Mouse (Mus musculus): ENCODE results near the gene Kcnmb1.

Gene Kcnmb1

DNA sequence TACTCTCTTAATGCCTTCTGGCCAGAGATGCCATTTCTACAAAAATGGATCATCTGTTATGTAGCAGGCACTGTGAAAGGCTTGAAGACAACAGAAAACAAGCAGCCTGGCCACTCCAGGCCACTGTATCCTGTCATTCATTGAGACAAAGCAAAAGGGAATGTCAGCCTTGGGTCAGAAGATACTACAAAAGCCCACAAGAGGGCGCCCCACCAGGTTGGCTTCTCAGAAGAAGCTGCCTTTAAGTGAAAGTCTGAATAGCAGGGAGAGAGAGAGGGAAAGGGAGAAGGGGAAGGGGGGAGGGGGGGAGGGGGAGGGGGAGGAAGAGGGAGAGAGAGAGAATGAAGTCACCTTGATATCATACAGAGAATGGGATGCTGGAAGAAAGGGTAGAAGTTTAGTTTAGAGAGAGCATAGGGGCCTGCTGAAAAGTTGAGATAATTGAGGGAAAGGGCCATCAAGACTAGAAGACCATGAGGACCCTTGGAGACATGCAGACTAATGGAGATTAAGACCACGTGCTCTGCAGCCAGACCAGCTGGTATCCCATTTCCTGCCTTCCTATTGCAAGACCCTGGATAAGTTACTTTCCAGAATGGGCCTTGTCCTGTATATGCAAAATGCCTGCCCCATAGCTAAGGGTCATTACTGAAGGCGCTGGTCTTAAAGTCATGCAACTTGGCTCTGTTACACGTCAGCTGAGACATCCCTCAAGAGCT is 18.6 kb upstream of the Kcnmb1 start:
- no peak for DNase-seq (ENCODE audit: low read depth, low spot score)

DNA sequence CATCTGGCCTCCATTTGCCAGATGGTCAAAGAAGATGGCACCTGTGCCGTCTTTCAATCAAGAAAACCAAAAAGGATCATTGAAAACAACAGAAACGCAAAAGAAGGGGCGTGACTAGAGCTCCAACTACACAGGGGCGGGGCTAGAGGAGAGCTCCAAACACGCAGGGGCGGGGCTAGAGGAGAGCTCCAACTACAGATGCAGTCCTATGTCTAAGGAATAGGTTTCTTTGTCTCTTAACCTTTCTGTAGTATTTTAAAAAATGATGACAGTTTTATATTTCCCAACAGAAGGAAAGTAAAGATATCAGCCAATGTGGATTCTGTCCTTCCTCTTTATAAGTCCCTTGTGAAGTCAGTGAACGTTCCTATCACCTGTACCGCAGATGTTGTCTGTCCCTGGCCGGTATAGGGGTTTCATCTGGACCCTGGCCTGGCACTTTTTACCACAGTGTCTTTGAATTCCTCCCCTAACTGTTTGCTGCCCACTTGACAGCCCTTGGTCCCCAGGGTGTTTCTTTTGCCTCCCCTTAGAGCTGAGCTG is 18.0 kb upstream of the Kcnmb1 start:
- DNase-seq (ENCODE audit: low read depth, low spot score) = no peak

DNA sequence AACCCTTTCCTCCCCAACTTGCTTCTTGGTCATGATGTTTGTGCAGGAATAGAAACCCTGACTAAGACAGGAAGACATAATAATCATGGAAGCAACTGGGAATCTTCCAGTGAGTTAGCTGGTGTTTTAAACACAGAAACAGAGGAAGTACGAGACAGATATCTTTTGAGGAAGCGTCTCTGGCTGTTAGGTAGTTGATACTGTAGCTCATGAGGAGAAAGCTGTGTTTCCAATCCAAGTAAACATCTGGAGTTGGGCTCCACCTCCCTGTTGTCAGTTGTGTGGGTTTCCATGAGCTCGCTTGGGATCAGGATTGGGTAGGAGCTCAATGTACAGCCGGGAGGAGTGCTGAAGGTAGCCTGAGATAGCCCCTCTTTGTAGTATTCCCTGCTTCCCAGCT is 16.3 kb upstream of the Kcnmb1 start:
- no peak for DNase-seq (ENCODE audit: low read depth, low spot score)

DNA sequence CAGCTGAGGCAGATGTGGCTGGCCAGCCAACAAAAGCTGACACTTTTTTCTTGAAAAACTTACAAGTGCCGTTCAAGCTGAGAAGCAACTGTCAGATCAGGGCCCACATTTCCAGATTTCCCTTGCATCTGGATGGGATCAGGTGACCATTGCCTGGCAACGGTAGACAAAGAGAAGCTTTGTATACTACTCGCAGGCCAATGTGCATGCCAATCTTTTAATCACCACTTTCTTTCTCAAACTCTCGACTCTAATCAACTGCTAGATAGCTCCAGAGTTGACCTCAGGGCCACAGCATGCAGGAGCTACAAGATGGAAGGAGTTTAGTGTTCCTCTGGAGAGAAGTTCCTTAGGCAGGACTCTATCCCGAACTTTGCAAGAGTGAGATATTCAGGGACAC is 11.7 kb upstream of the Kcnmb1 start:
- no peak for DNase-seq (ENCODE audit: low read depth, low spot score)

DNA sequence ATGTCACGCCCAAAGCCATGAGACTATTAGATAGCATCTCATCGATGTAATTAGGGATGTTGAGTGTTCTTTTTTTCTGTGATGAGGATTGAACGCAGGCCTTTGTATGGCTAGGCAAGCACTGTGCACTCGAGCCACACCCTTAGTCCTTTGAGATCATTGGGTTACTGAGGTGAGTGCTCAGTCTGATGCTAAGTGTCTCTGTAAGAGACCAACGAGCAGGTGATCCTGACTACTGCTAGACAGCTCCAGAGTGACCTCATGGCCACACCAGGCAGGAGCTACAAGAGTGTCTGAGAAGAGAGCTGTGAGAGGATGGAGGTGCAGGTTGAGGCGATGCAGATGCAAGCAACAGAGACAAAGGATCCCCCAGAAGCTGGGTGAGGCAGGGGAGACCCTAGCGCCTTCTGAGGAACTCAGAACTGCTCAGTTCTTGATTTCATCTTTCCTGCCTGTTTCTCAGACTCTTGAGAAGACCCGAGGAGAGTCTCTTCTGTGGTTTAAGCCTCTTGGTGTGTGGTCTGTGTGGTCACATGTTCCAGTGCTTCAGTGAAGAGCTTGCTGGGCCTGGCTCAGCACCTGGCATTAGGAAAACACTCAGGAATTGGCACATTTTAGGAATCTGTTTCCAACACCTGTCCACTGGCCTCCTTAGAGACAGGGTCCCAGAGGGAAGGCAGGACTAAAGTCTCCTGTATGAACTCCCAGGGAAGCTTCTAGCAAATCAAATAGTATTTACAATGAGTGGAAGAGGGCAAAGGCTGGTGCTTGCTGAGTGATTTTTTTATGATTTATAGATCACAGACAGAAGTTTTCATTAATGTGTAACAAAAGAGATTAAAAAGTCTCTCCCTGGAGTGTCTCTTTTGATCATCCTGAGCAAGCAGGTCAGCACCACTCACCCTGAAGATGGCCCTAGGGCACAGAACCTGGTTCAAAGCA is 10.9 kb upstream of the Kcnmb1 start:
- DNase-seq (ENCODE audit: low read depth, low spot score) = no peak

DNA sequence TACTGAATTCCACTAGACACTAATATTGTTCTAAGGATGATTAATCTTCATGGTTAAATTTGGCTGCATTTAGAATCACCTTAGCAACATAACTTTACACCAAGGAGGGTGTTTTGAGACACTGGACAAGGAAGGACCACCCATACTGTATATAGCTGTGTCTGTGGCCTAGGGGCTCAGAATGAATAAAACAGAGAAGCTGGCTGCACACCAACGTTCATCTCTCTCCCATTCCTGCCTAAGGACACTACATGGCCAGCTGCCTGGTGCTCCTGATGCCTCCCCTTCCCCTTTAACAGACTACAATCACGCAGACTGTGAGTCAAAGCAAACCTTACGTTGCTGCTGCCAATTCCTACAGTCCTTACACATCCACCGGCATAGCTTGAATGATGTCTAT is 6.8 kb upstream of the Kcnmb1 start:
- no peak for DNase-seq (ENCODE audit: low read depth, low spot score)

DNA sequence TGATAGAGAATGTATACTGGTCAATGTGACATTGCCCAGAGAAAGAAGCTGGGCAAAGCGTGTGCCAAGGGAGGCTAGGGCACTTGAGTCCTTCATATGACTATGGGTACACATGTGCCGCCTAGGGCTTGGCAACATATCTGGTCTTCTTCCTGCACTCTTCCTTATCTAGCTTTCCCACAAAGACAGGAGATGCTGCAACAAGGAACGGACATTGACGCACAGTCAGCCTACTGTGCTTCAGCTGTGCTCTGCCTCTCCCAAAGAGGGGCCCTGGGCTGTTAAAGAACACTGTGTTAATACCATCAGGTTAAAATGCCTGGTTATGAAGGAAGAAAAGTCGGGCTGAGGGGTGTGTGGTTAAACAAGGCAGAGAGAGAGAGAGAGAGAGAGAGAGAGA is 6.2 kb upstream of the Kcnmb1 start:
- DNase-seq (ENCODE audit: low read depth, low spot score) = no peak

DNA sequence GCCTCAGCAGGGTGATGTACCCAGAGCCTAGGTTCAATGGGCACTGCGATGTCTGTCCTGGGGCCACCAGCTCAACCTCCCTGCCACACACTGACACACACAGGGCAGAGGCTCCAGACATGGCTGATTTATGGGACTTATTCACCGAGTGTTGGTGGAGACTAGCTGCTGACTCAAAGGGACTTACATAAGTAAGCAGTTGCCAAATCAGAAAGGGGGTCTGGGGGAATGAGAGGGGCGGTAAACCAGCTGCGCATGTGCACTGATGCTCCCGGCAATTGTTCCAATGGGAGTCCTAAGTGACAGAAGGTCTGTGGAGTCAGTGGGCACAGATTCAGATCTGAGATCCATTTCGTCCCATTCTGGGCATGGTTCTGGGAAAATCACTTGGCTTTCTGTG is 5.2 kb upstream of the Kcnmb1 start:
- no peak for DNase-seq (ENCODE audit: low read depth, low spot score)

DNA sequence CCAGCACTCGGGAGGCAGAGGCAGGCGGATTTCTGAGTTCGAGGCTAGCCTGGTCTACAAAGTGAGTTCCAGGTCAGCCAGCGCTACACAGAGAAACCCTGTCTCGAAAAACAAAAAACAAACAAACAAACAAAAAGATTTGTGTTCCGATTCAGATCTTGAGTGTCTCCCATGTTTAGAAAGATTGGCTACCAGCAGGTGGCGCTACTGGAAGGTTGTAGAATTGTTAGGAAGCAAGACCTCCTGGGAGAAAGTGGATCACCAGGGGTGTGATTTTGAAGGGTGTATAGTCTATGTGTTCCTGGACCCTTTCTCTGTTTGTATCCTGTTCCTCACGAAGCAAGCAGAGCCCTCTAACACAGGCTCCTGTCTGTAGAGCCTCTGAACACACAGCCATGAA is 4.1 kb upstream of the Kcnmb1 start:
- no peak for DNase-seq (ENCODE audit: low read depth, low spot score)

DNA sequence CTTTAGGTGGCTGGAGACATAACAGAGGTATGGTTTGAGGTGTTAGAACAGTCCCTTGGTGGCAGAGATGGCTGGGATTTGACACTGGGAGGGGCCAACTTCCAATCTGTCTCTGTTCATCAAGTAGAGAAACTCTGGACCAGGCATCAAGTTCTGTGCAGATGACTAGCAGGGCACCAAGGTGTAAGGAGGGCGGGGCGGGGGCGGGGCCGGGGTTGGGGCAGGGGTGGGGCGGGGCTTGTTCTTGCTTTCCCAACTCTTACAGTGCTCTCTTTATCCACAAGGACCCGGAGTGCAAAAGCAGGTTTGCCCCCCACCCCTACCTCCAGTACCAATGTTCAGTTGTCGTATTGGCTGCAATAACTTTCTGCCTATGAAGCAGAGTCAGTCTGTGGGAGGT is 635 bp upstream of the Kcnmb1 start:
- DNase-seq (ENCODE audit: low read depth, low spot score) = no peak

DNA sequence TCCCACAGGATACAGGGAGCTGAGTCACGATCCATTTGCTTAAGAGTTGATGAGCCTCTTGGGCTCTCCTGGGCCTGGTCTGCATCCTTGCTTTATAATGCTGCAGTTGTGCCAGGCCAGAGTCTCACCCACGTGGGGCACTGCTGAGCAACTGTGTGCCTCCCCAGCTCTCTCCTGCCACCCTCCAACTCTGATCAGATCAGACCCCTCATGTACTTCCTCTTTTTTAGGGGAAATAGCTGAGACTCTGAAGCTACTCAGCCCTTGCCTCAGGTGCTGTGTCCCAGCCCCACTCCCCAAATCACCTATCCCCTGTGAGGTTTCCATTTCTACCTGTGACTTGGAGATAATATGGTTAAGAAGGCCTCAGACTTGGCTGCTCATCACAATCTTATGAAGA is 2.6 kb downstream of the Kcnmb1 start:
- DNase-seq (ENCODE audit: low read depth, low spot score) = no peak

DNA sequence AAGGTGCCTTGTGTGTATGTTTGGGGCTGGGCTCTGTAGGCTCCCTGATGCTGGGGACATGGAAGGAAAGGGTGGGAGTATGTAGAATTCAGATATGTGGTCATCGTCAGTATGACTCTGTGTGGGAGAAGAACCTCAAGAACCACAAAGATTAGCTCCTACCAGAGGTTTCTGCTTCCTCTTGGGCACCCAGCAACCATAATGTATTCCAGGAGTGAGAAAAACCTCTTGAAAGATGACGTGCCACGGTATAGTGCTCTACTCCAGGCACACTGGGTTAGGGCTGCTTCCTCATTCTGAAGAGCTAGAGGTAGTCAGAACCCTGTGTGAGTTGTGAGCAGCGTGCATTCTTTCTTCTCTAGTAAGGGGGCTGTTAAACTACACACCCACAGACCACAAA is 4.9 kb downstream of the Kcnmb1 start:
- DNase-seq (ENCODE audit: low read depth, low spot score) = no peak

DNA sequence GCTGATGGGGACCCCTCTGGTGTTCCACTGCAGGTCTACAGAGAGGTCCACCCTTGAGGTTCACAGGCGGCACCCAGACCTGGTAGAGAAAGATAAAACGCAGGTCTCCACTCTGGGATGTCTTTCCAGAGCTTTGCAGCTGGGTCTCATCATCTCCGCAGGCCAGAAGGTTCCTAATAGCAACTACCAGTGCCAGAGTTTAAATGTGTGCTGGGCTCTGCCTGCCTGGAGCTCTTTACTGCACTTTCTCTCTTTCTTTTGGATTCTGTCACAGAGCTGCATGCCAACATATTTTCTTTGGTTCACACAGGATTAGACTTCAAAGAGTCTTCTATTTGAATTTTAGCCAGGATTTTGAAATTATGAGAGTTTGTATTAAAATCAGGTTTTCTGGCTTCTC is 6.4 kb downstream of the Kcnmb1 start:
- no peak for DNase-seq (ENCODE audit: low read depth, low spot score)

DNA sequence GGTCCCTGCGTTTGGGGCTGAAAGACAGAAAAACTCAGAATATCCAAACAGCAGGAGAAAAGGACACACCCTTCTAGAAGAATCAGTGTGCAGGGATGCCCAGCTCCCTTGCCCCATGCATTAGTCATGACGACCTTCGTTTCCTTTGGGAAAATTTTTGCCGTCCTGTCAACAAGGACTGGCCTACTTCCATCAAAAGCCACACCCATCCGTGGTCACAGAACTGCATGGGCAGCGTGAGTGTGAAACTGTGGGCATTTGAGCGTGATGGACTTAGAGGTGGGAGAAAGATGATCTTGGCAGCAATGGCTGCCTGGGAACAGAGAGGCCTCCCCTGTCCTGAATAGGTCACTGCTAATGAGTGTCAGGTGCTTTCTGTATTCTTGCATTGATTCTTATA is 9.3 kb downstream of the Kcnmb1 start:
- no peak for DNase-seq (ENCODE audit: low read depth, low spot score)

DNA sequence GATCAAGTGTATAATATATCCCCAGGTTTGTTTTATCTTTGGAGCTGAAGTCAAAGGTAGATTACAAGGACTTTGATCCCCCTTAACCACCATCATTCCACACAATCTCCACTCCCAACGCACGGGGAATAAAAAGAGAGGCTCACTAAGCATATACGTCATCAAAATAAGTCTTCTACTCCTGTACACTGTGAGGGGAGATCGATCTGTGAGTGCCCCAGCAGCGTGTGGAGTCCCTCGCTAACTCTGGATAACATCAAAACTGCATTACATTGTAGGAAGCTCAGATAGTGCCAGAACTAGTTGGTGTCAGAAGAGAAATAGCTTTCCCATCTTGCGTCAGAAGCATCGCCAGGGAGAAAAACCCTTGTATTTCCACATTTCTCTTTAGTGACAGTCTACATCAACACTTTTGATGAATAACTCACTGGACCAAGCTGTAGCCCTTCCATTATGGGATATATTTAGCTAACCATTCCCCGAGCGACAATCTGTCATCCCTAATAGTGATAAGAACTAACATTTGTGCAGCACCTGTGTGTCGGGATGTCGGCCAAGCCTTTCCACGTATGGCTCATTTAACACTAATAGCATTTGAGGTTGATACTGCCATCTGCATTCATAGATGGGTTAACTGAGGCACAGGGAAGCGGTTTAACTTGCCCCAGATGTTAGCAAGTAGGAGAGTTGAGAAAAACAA is 11.7 kb downstream of the Kcnmb1 start:
- no peak for DNase-seq (ENCODE audit: low read depth, low spot score)

DNA sequence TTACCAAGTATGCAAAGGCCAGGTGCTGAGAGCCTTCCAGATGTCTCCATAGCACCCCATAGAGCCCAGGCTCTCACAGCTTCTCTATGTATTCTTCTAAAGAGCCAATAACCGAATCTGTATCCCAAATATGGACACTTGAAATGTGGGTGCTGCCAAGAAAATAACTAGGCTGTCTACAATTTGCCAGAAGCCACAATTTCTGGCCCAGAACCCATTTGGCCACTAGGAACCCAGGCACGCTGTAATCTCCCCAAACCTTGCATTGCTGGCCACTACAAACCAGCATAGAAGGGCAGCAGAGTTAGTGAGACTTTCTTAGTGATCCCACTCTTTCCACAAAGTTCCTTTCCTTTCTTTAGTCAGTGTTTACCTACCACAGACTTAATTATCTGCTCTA is 12.3 kb downstream of the Kcnmb1 start:
- no peak for DNase-seq (ENCODE audit: low read depth, low spot score)

DNA sequence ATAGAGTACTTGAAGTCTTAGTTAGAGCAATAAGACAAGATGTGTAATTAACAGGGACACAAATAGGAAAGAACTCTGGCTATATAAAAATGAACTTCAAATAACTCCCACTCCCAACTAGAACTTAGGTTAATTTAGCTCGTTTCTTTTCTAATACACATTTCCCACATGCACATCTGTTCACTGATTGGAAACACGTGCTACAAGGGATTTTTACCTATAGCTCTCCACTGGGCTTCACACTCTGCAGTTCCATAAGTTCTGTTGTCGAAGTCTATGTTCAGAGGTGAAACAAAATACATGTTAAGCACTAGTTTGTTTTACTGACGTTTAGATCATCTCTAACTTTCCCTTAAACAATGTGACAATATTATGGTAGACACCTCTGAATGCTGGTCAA is 17.3 kb downstream of the Kcnmb1 start:
- no peak for DNase-seq (ENCODE audit: low read depth, low spot score)

DNA sequence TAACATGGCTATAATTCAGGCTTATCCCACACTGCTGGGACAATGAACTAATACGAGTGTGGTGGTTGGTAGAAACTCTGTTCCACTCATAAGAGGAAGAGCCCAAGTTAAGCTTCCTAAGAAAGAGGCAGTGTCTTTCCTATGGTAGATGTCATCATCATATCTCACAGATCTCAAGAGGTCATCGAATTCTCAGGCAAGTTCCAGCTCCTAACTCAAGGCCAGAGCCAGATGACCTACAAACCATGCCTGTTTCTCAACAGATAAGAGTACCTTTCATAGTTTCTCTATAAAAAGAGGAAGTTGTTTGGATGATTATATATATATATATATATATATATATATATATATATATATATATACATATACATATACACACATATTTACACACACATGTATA is 23.7 kb downstream of the Kcnmb1 start:
- DNase-seq (ENCODE audit: low read depth, low spot score) = no peak

DNA sequence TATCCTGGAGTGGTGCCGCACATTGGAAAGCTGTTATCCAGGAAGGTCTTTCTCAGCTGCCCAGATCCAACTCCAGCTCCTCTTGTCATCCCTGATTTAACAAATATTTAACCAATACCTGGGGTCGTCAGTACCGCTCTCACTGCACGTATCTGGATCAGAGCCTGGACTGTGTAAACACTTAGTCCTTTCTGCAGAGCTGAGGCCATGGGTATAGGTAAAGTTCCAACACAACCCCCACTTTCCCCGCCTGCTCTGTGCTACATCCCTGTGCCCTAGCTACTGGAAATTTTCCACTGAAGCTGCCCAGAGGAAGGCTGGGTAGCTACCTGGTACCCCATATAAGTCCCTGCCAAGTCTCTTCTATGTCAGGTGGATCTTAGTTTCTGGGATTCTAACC is 27.2 kb downstream of the Kcnmb1 start:
- DNase-seq (ENCODE audit: low read depth, low spot score) = no peak

DNA sequence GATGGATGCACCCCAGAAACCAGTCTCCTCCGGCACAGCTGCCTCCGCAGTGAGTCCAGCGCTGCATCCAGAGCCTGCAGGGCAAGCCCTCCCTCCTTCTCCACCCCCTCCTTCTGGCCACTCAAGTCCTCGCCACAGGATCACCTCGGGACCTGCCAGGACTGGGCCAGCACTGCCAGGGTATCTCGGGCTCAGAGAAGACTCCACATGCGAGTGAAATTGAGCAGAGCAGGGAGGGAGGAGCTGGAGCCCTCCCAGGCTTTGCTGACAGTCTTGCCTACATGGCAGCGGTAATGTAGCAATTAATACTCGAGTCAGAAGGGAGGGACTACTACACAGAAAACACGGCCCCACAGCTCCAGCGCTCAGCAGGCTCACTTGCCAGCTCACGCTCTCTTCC is 30.1 kb downstream of the Kcnmb1 start, which contains the start of gene Kcnip1:
Gene Kcnip1, minus strand, starts transcription at position 215 of the 400 bp plus-strand sequence.
- DNase-seq (ENCODE audit: low read depth, low spot score) = no peak

DNA sequence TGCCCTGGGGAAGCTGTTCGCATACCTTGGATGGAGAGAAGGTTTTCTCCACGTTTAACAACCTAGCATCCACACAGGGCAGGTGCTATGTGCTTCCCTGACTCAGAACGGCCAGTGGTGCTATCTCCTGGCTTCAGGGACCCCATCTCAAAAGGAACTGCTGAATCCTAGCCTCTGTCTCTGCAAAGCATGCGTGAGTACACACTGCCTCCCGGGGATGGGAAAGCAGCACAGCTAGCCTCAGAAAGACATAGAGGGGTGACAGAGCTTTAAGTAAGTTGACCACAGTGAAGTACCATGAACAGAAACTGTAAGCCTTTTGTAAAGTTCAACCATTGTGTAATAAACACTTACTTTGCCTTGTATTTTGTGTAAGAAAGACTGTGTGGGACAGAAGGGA is 30.7 kb downstream of the Kcnmb1 start:
- DNase-seq (ENCODE audit: low read depth, low spot score) = no peak

DNA sequence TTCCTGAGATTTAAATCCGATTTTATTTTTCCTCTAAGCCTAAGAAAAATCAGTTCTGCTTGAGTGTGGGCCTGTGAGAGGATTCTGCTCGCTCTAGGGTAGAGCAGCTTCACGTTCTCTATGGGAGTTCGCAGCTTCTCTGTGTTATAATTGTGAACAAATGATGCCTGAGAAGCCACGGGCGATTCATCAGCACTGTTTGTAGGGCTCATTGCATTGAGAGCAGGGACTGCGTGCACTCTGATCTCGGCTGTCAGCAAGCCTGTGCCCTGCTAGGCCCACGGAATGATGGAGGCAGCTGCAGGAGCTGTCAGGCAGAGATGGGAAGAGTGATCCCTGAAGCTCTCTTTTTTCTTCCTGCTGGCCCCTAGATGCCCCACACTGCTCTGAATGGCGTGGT is 35.4 kb downstream of the Kcnmb1 start:
- DNase-seq (ENCODE audit: low read depth, low spot score) = no peak

All from WW6 (cell line).